Mouse (Mus musculus) C2C12 (cell line): ENCODE measurements around the gene Ampd2.

ENCODE experiments used
- CEBPB ChIP-seq: IDR thresholded peaks from one replicate; pipeline ENCODE4 v1.6.1; 2011; ENCODE audit warnings: low read depth, mild to moderate bottlenecking, control low read depth, moderate library complexity
- CTCF ChIP-seq: IDR thresholded peaks from one replicate; pipeline ENCODE4 v1.5.1; 2011; ENCODE audit not compliant: control insufficient read depth, insufficient read depth, insufficient read length
- FOSL1 ChIP-seq: IDR thresholded peaks from one replicate; pipeline ENCODE4 v1.8.0; 2011; ENCODE audit warnings: mild to moderate bottlenecking, low read length; ENCODE audit not compliant: poor library complexity, insufficient read depth, severe bottlenecking
- USF1 ChIP-seq: IDR thresholded peaks from one replicate; pipeline ENCODE4 v1.6.1; 2011; ENCODE audit warnings: low read depth, mild to moderate bottlenecking, control low read depth, moderate library complexity

GRCm38 (mm10) chr3:108094976-108095760 is 8.7 kb upstream of the Ampd2 start:
- TF ChIP-seq CTCF (no peak), FOSL1 (no peak), USF1 (no peak), CEBPB (no peak)
